Mouse (Mus musculus) limb, embryonic 11.5 days (tissue): ENCODE measurements around the gene Bola1. TPM values are rescaled to one million over a fixed set of nuclear protein-coding genes. Genes with fewer than 3 reads are reported as not detected.
"Not testable (repeated sequence)": the region's sequence is repeated elsewhere in the genome, so short reads cannot be mapped to it uniquely, and the experiment has no call there.

Experiments
- ATAC-seq: fragments of 200-750 bp; cut with Nextera tagmentation; 2 replicates; pipeline ENCODE4 v1.8.0; 2017; ENCODE audit warnings: low read depth; ENCODE audit not compliant: insufficient number of reproducible peaks, low FRiP score, low TSS enrichment
- DNase-seq: peaks from one replicate; pipeline ENCODE4 v3.0.0-alpha.2; 2015; ENCODE audit warnings: low spot score
- H3K27ac ChIP-seq: fragments of 300-500 bp; sonication (generic); replicated peaks from 2 replicates; pipeline ENCODE4 v1.5.1; 2014; ENCODE audit warnings: low read depth, mild to moderate bottlenecking, low read length
- H3K27me3 ChIP-seq: fragments of 300-500 bp; sonication (generic); 2 replicates; pipeline ENCODE4 v1.6.1; 2014; ENCODE audit warnings: mild to moderate bottlenecking, low read length, mixed read lengths; ENCODE audit not compliant: control insufficient read depth, insufficient read depth
- H3K36me3 ChIP-seq: fragments of 300-500 bp; sonication (generic); 2 replicates; pipeline ENCODE4 v1.6.1; 2014; ENCODE audit warnings: mild to moderate bottlenecking, low read length, moderate library complexity, mixed read lengths; ENCODE audit not compliant: control insufficient read depth, insufficient read depth
- H3K4me1 ChIP-seq: fragments of 300-500 bp; sonication (generic); 2 replicates; pipeline ENCODE4 v1.6.1; 2014; ENCODE audit warnings: low read length, mixed read lengths; ENCODE audit not compliant: control insufficient read depth, insufficient read depth
- H3K4me2 ChIP-seq: fragments of 300-500 bp; sonication (generic); 2 replicates; pipeline ENCODE4 v1.6.1; 2014; ENCODE audit warnings: low read depth, mild to moderate bottlenecking, moderate library complexity; ENCODE audit not compliant: severe bottlenecking
- H3K4me3 ChIP-seq: fragments of 300-500 bp; sonication (generic); 2 replicates; pipeline ENCODE4 v1.5.1; 2014; ENCODE audit warnings: low read depth, low read length
- H3K9ac ChIP-seq: fragments of 300-500 bp; sonication (generic); 2 replicates; pipeline ENCODE4 v1.6.1; 2014; ENCODE audit warnings: mild to moderate bottlenecking, low read length
- H3K9me3 ChIP-seq: fragments of 300-500 bp; sonication (generic); 2 replicates; pipeline ENCODE4 v1.6.1; 2016; ENCODE audit warnings: low read length; ENCODE audit not compliant: control insufficient read depth
- WGBS: fragments of 180-500 bp; shearing (Covaris S2); extraction: QIAGEN DNeasy Blood & Tissue Kit; methylation state at CpG from one replicate; pipeline ENCODE4 v1.1.7; 2014; 5-methylcytosine and 5-hydroxymethylcytosine counted together
- polyA plus RNA-seq: library from polyadenylated mRNA; unstranded; fragments of >200 nt; fragmentation: Nextera tagmentation; extraction: Ambion mirVana; gene quantifications from 2 replicates; pipeline ENCODE4 v1.2.1, GENCODE M21; 2014

The Bola1 gene
- polyA plus RNA-seq, 1 experiment from 2014 or later, result 68.9 TPM

DNA sequence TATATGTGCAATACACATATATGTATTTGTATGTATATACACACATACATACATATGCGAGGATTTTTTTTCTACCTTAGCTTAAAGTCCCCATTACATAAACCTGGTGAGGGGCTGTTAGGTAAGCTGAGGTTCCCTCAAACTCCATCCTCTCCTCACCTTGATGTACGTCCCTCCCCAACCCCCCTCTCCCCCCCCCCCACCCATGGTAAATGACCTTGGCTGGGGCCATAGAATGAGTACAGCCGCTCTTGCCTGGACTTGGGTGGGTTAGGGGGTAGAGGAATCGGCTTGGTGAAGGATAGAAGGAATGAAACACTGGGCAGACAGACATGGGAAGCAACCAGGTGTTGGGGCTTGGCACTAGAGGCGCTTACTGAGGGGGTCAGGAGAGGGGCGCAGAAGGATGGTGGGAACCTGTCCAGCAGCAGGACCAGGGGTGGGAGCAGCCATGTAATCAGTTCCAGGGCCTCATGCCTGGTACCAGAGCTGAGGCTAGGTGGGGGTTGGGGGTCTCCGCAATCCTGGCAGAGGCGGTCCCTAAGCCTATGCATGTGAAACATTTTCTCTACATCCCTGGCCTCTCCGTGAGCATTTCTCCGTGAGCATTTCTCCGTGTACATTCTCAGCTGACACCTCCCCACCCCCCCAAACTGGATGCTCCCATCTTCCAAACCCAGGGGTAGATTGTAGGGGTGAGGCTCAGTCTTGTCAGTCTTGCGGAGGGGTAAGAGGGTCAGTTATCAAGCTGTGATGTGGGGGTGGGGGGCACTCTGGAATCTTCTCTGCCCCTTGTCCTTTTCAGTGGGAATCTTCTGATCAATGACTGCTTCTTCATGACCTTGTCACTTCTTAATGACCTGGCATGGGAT is 37.8 kb downstream of the Bola1 start:
- Histone ChIP-seq H3K9ac (no peak overlapping the region), H3K4me2 (peak overlapping the region; percentile 77), H3K4me3 (peak overlapping the region; percentile 48; the same call in 1 of the 2 replicates), H3K27ac (no peak overlapping the region), H3K4me1 (peaks cover 14% of the 10 kb centered on the region), H3K27me3 (no peaks in the 10 kb centered on the region), H3K36me3 (peaks cover 2% of the 10 kb centered on the region; the same call in 1 of the 2 replicates), H3K9me3 (no peaks in the 10 kb centered on the region)
- ATAC-seq, result no peak
- WGBS, result 30% methylated on average over 12 of the region's 12 CpGs
- no peak for DNase-seq

DNA sequence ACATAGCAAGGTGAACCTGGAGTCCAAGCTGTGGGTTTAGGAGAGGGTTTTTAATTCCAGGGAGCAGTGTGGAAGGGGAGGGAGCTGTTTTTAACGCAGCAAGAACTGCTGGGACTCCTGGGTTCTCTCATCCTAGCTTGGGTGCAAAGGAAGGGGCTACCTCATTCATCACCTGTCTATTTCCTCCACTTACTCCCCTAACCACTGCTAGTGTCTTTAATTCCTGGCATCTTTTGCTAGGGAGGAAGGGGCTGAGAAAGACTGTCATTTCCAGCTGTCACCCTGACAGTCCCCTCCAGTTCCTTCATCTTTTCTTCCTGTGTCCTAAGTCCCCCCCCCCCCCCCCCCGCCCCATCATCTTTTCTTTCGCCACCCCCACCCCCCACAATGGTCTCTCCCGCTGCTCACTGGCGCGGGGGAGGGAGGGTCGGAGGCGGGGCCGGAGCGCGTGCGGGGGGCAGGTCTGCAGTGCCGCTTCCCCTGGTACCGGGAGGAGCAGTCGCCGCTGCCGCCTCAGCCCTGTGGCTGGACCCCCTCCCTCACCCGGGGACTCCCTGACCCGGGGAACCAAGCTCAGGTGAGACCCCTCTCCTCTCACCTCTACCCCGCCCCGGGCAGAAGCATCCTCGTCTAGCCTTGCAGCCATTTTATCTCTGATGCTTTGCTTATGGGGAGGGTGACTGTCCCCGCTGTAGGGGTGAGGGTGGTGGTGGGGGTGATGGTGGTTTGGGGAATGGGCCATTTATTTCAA is 38.6 kb downstream of the Bola1 start, which contains the start of gene Sv2a:
TSS of gene Sv2a (plus strand) at position 425 of the 751 bp plus-strand sequence.
- peak; percentile 50 for DNase-seq

DNA sequence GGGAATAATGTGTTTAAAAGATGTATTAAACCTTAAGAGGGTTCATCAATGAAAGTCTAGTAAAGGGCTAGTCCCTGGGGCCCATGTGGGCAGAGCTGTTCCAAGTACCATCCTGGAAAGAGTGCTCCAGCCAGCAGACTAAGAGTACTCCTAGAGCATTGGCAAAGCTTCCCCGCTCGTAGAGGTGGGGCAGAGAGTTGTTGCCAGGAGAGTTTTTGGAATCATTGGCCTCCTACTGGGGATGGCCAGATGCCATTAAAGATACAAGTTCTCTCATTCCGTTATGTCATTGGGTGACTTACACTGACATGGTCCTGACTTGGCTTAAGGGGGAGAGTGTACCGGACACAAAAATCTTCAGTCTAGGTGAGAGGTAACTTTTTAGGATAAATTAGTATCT is 40.0 kb downstream of the Bola1 start:
- ATAC-seq, result no peak

More for the DNA sequence above, 38.6 kb downstream of the Bola1 start, which contains the start of gene Sv2a:
- Histone ChIP-seq H3K9me3 (no peaks in the 10 kb centered on the region), H3K4me3 (peak within 1 kb of the TSS; percentile 48), H3K36me3 (peaks cover 10% of the 10 kb centered on the region), H3K27me3 (no peaks in the 10 kb centered on the region), H3K4me1 (peaks cover 14% of the 10 kb centered on the region), H3K27ac (no peak within 1 kb of the TSS), H3K9ac (peak within 1 kb of the TSS; percentile 69), H3K4me2 (peak within 1 kb of the TSS; percentile 77)
- under 1% methylated on average over 13 of the region's 23 CpGs for WGBS
- peak; percentile 23; the same call in 1 of the 2 replicates for ATAC-seq

DNA sequence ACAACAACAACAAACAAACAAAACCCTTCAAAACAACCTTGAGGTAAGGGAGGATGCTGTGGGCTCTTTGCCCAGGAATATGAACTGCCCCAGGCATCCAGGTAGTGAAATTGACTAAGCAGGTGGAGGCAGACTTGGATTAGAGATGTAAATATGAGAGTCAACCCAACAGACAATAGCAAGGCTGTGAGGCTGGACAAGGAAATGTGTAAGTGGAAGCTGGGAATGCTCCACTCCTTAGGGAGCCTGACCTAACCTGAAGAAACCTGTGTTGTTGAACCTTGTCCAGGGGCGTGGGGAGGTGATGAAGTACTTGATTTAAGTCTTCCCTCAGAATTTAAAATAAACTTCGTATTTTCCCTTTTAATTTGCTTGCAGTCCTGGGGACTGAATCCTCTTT is 40.6 kb downstream of the Bola1 start:
- Histone ChIP-seq H3K9ac (no peak overlapping the region), H3K27ac (no peak overlapping the region), H3K4me2 (no peak overlapping the region), H3K36me3 (peaks cover 17% of the 10 kb centered on the region), H3K4me1 (peaks cover 14% of the 10 kb centered on the region), H3K4me3 (no peak overlapping the region), H3K27me3 (no peaks in the 10 kb centered on the region), H3K9me3 (no peaks in the 10 kb centered on the region)
- DNase-seq, result no peak
- 96% methylated on average over 2 of the region's 2 CpGs for WGBS
- ATAC-seq, result no peak

More for the DNA sequence above, 40.0 kb downstream of the Bola1 start:
- Histone ChIP-seq H3K4me1 (peaks cover 14% of the 10 kb centered on the region), H3K27me3 (no peaks in the 10 kb centered on the region), H3K9me3 (no peaks in the 10 kb centered on the region), H3K4me3 (no peak overlapping the region), H3K36me3 (peaks cover 13% of the 10 kb centered on the region), H3K9ac (no peak overlapping the region), H3K4me2 (no peak overlapping the region), H3K27ac (no peak overlapping the region)
- WGBS, result 69% methylated on average over 4 of the region's 4 CpGs
- DNase-seq, result no peak

DNA sequence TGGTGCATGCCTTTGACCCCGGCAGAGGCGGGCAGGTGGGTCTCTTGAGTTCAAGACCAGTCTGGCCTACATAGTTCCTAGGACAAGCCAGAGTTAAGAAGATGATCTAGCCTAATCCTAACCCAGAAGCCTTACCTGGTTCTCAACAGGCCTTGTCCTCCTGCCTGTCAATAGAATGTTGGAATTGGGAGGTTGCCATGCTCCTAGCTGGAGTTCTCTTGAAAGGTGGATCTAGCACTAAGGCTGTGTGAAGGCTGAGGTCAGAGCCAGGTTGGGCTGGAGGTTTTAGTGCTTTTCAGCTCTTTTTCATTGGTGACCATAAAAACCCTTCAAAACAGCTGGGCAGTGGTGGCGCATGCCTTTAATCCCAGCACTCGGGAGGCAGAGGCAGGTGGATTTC is 41.1 kb downstream of the Bola1 start:
- peaks cover 14% of the 10 kb centered on the region for H3K4me1 ChIP-seq

DNA sequence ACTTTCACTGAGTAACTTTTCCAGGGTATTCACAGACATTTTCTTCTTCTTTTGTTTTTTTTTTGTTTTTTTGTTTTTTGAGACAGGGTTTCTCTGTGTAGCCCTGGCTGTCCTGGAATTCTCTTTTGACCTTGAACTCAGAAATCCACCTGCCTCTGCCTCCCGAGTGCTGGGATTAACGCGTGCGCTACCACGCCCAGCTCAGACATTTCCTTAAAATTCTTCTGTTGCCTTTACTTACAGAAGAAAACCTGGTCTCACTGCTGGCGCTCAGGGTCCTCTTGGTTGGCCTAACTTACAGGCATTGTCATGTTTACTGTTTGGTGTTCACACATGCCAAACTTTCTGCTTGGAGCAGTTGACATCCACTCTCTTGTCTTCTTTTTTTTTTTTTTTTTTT is 44.3 kb downstream of the Bola1 start:
- H3K27me3 ChIP-seq, result no peaks in the 10 kb centered on the region
- WGBS, result 95% methylated on average over 6 of the region's 6 CpGs
- H3K9me3 ChIP-seq, result no peaks in the 10 kb centered on the region
- H3K9ac ChIP-seq, result no peak overlapping the region
- peaks cover 4% of the 10 kb centered on the region; the same call in 1 of the 2 replicates for H3K4me1 ChIP-seq
- no peak for DNase-seq
- no peak overlapping the region for H3K27ac ChIP-seq
- no peak for ATAC-seq
- H3K4me2 ChIP-seq, result no peak overlapping the region
- H3K36me3 ChIP-seq, result peaks cover 17% of the 10 kb centered on the region
- H3K4me3 ChIP-seq, result no peak overlapping the region

More for the DNA sequence above, 41.1 kb downstream of the Bola1 start:
- no peaks in the 10 kb centered on the region for H3K9me3 ChIP-seq
- peaks cover 17% of the 10 kb centered on the region for H3K36me3 ChIP-seq
- ATAC-seq (no peak), DNase-seq (no peak)
- no peak overlapping the region for H3K4me2 ChIP-seq
- no peak overlapping the region for H3K4me3 ChIP-seq
- H3K27ac ChIP-seq, result no peak overlapping the region
- 88% methylated on average over 4 of the region's 4 CpGs for WGBS
- H3K9ac ChIP-seq, result no peak overlapping the region
- no peaks in the 10 kb centered on the region for H3K27me3 ChIP-seq

DNA sequence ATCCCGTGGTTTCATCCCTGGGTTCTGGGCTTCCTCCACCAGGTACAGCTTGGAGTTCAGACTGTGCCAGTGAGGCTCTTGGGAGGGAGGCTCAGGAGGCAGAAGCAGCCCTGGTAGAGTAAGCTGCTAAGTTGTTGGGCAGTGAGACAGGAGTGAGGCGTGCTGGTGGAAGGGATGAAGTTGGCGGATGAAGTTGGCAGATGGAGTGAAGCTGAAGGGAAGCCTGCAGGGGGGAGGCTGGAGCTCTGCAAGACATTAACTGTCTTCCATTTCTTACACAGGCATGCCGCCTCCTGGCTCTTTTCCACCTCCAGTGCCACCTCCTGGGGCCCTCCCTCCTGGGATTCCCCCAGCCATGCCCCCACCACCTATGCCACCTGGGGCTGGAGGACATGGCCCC is 45.5 kb downstream of the Bola1 start:
- not testable (repeated sequence) for DNase-seq, H3K9ac ChIP-seq, H3K4me2 ChIP-seq, H3K27ac ChIP-seq, H3K9me3 ChIP-seq, ATAC-seq, H3K27me3 ChIP-seq, H3K4me3 ChIP-seq, H3K4me1 ChIP-seq
- peaks cover 17% of the 10 kb centered on the region for H3K36me3 ChIP-seq
- 83% methylated on average over 4 of the region's 4 CpGs for WGBS

DNA sequence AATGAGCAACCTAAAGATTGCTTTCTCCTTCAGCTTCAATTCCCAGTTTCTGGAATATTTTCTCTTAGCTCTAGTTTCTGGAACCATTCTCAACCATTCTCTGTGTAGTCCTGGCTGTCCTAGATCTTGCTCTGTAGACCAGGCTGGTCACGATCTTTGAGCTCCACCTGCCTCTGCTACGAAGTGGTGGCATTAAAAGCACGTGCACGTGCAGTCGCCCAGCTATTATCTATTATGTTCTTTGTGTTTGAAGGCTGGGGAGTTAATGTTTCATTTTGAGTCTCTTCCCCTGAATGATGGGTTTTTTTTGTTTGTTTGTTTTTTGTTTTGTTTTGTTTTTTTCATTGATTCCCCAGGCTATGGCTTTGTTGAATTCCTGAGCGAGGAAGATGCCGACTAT is 46.3 kb downstream of the Bola1 start:
- 45% methylated on average over 7 of the region's 7 CpGs for WGBS
- peaks cover 22% of the 10 kb centered on the region for H3K36me3 ChIP-seq

More for the DNA sequence above, 46.3 kb downstream of the Bola1 start:
- Histone ChIP-seq H3K9me3 (no peaks in the 10 kb centered on the region), H3K4me3 (peak overlapping the region; percentile 80), H3K4me1 (peaks cover 7% of the 10 kb centered on the region; the same call in 1 of the 2 replicates), H3K4me2 (peak overlapping the region; percentile 94), H3K27me3 (no peaks in the 10 kb centered on the region), H3K27ac (no peak overlapping the region), H3K9ac (peak overlapping the region; percentile 84)
- DNase-seq, result no peak
- ATAC-seq, result no peak
